Mouse (Mus musculus) intestine, embryonic 14.5 days (tissue): ENCODE measurements around the gene 6030408B16Rik. TPM values are rescaled to one million over a fixed set of nuclear protein-coding genes. Genes with fewer than 3 reads are reported as not detected.
A peak's percentile ranks its signal among the peaks of the same experiment; 100 is the strongest.
"Not testable (repeated sequence)": the region's sequence is repeated elsewhere in the genome, so short reads cannot be mapped to it uniquely, and the experiment has no call there.

ENCODE experiments used
- ATAC-seq: fragments of 200-750 bp; cut with Nextera tagmentation; replicated peaks from 2 replicates; pipeline ENCODE4 v1.8.0; 2017; ENCODE audit warnings: low read depth, moderate number of reproducible peaks, moderate TSS enrichment, moderate library complexity; ENCODE audit not compliant: low FRiP score, low TSS enrichment
- DNase-seq: peaks from one replicate; pipeline ENCODE4 v3.0.0-alpha.2; 2018; ENCODE audit warnings: low spot score
- H3K27ac ChIP-seq: fragments of 300-500 bp; sonication (generic); 2 replicates; pipeline ENCODE4 v1.5.1; 2014; ENCODE audit warnings: low read depth, mild to moderate bottlenecking, control low read depth
- H3K27me3 ChIP-seq: fragments of 300-500 bp; sonication (generic); replicated peaks from 2 replicates; pipeline ENCODE4 v1.6.1; 2014; ENCODE audit warnings: low read length, control low read depth; ENCODE audit not compliant: control insufficient read depth, insufficient read depth
- H3K36me3 ChIP-seq: fragments of 300-500 bp; sonication (generic); 2 replicates; pipeline ENCODE4 v1.6.1; 2014; ENCODE audit warnings: low read length, control low read depth; ENCODE audit not compliant: control insufficient read depth, insufficient read depth
- H3K4me1 ChIP-seq: fragments of 300-500 bp; sonication (generic); replicated peaks from 2 replicates; pipeline ENCODE4 v1.6.1; 2014; ENCODE audit warnings: low read length, control low read depth, mixed read lengths; ENCODE audit not compliant: control insufficient read depth, insufficient read depth
- H3K4me2 ChIP-seq: fragments of 300-500 bp; sonication (generic); 2 replicates; pipeline ENCODE4 v1.6.1; 2014; ENCODE audit warnings: low read length
- H3K4me3 ChIP-seq: fragments of 300-500 bp; sonication (generic); 2 replicates; pipeline ENCODE4 v1.5.1; 2014; ENCODE audit warnings: low read depth, low read length, control low read depth, mixed read lengths
- H3K9ac ChIP-seq: fragments of 300-500 bp; sonication (generic); 2 replicates; pipeline ENCODE4 v1.6.1; 2014; ENCODE audit warnings: mild to moderate bottlenecking, low read length
- H3K9me3 ChIP-seq: fragments of 300-500 bp; sonication (generic); 2 replicates; pipeline ENCODE4 v1.6.1; 2016; ENCODE audit warnings: low read length, control low read depth; ENCODE audit not compliant: control insufficient read depth
- WGBS: fragments of 180-500 bp; shearing (Covaris S2); extraction: QIAGEN DNeasy Blood & Tissue Kit; methylation state at CpG from one replicate; pipeline ENCODE4 v1.1.7; 2014; 5-methylcytosine and 5-hydroxymethylcytosine counted together
- polyA plus RNA-seq: library from polyadenylated mRNA; unstranded; fragments of >200 nt; fragmentation: Nextera tagmentation; extraction: Ambion mirVana; gene quantifications from 2 replicates; pipeline ENCODE4 v1.2.1, GENCODE M21; 2014

6030408B16Rik gene
- polyA plus RNA-seq, 1 experiment from 2014 or later = 5.9 TPM

- Histone ChIP-seq H3K9ac (no peak overlapping the region), H3K4me3 (no peak overlapping the region), H3K27ac (no peak overlapping the region), H3K9me3 (no peaks in the 10 kb centered on the region), H3K36me3 (no peaks in the 10 kb centered on the region), H3K4me1 (peaks cover 12% of the 10 kb centered on the region), H3K27me3 (no peaks in the 10 kb centered on the region), H3K4me2 (no peak overlapping the region)
- DNase-seq (no peak), ATAC-seq (no peak)
- 76% methylated on average over 6 of the region's 6 CpGs for WGBS
These were observed 27.1 kb downstream of the 6030408B16Rik start for GRCm38 (mm10) chr15:101320010-101320617.

DNA sequence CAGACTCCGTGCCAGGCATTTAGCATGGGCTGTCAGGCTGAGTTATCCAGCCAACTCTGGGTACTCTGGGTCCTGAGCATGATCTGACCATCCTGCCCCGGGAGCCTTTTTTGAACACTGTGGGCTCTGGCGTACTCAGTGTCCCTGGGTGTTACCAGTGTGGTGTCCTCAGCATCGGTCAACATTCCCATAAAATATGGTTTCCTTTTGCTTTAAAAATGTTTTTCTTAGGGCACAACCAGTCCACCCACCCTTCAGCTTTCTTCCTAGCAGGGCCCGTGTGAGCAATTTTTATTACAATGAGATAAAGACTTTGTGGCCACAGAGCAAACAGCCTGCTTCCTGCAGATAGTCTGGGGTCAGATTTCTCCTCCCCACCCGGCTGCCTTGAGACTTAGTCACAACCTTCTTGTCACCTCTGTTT lies 27.6 kb downstream of the 6030408B16Rik start:
- peaks cover 12% of the 10 kb centered on the region for H3K4me1 ChIP-seq
- ATAC-seq = no peak
- 29% methylated on average over 6 of the region's 6 CpGs for WGBS
- H3K4me3 ChIP-seq = no peak overlapping the region
- H3K4me2 ChIP-seq = no peak overlapping the region
- no peak overlapping the region for H3K27ac ChIP-seq
- H3K27me3 ChIP-seq = no peaks in the 10 kb centered on the region
- DNase-seq = no peak
- H3K9me3 ChIP-seq = no peaks in the 10 kb centered on the region
- no peak overlapping the region for H3K9ac ChIP-seq
- no peaks in the 10 kb centered on the region for H3K36me3 ChIP-seq

DNA sequence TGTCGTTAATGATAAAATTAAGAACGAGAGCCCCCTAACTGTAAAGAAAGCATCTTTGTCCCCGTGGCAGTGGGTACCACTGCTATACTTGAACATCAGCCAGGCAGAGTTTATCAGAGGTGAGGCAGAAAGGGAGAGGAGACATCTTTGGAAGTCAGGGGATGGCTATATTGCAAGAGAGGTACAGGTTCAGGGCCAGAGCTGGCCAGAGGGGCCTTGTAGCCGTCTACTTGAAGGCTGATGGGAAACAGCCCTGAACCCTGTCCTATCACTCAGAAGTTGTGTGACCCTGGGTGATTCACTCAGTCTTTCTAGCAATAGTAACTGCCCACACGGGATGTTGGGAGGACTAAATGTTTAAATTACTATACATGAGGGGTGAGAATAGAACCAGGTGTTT lies 28.1 kb downstream of the 6030408B16Rik start:
- WGBS = 45% methylated on average over 5 of the region's 5 CpGs
- DNase-seq (no peak), ATAC-seq (no peak)
- Histone ChIP-seq H3K4me1 (peaks cover 12% of the 10 kb centered on the region), H3K9ac (no peak overlapping the region), H3K27ac (no peak overlapping the region), H3K27me3 (no peaks in the 10 kb centered on the region), H3K9me3 (no peaks in the 10 kb centered on the region), H3K36me3 (no peaks in the 10 kb centered on the region), H3K4me2 (no peak overlapping the region), H3K4me3 (no peak overlapping the region)

- Histone ChIP-seq H3K4me2 (no peak overlapping the region), H3K9me3 (no peaks in the 10 kb centered on the region), H3K27ac (no peak overlapping the region), H3K4me1 (peaks cover 12% of the 10 kb centered on the region), H3K36me3 (no peaks in the 10 kb centered on the region), H3K27me3 (no peaks in the 10 kb centered on the region), H3K9ac (no peak overlapping the region), H3K4me3 (no peak overlapping the region)
- DNase-seq = no peak
- WGBS = 87% methylated on average over 5 of the region's 5 CpGs
- no peak for ATAC-seq
These were observed 29.1 kb downstream of the 6030408B16Rik start for GRCm38 (mm10) chr15:101322106-101322505.

GRCm38 (mm10) chr15:101322640-101323039 lies 29.6 kb downstream of the 6030408B16Rik start:
- WGBS = 87% methylated on average over 7 of the region's 7 CpGs
- no peak overlapping the region for H3K27ac ChIP-seq
- no peak overlapping the region for H3K4me2 ChIP-seq
- H3K9me3 ChIP-seq = no peaks in the 10 kb centered on the region
- no peaks in the 10 kb centered on the region for H3K27me3 ChIP-seq
- DNase-seq = no peak
- peaks cover 17% of the 10 kb centered on the region for H3K4me1 ChIP-seq
- H3K36me3 ChIP-seq = no peaks in the 10 kb centered on the region
- ATAC-seq = no peak
- no peak overlapping the region for H3K4me3 ChIP-seq
- no peak overlapping the region for H3K9ac ChIP-seq

- DNase-seq (no peak), ATAC-seq (no peak)
- Histone ChIP-seq H3K27ac (no peak overlapping the region), H3K9ac (no peak overlapping the region), H3K4me3 (no peak overlapping the region), H3K9me3 (no peaks in the 10 kb centered on the region), H3K4me1 (peaks cover 21% of the 10 kb centered on the region), H3K4me2 (no peak overlapping the region), H3K36me3 (no peaks in the 10 kb centered on the region), H3K27me3 (no peaks in the 10 kb centered on the region)
- 96% methylated on average over 5 of the region's 5 CpGs for WGBS
These were observed 30.5 kb downstream of the 6030408B16Rik start for GRCm38 (mm10) chr15:101323511-101323910.

GRCm38 (mm10) chr15:101324409-101324808 lies 31.4 kb downstream of the 6030408B16Rik start:
- not testable (repeated sequence) for ATAC-seq, H3K4me2 ChIP-seq, DNase-seq, H3K9ac ChIP-seq, H3K4me3 ChIP-seq, H3K36me3 ChIP-seq, H3K27ac ChIP-seq, H3K27me3 ChIP-seq, H3K9me3 ChIP-seq
- H3K4me1 ChIP-seq = peaks cover 25% of the 10 kb centered on the region

DNA sequence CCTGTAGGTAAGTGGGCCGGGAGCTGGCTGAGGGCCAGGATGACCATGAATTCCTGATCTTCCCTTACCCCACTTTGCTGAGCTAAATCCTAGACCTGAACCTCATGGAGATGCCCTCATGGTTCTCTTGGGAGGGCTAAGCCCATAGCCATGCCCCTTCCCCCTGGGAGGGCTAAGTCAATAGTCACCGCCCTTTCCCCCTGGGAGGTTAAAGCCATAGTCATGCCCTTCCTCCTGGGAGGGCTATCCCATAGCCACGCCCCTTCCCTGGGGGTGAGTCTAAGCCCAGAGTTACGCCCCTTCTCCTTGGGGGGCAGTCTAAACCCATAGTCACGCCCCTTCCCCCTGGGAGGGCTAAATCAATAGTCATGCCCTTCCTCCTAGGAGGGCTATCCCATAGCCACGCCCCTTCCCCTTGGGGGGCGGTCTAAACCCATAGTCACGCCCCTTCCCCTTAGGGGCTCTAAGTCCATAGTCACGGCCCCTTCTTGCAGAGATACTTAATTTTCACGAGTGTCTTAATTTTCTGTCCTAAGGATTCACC lies 33.1 kb downstream of the 6030408B16Rik start:
- no peak overlapping the region for H3K4me2 ChIP-seq
- no peak for ATAC-seq
- 45% methylated on average over 10 of the region's 10 CpGs for WGBS
- no peak overlapping the region for H3K9ac ChIP-seq
- no peaks in the 10 kb centered on the region for H3K9me3 ChIP-seq
- no peak for DNase-seq
- no peak overlapping the region for H3K4me3 ChIP-seq
- H3K27ac ChIP-seq = no peak overlapping the region
- H3K4me1 ChIP-seq = peaks cover 26% of the 10 kb centered on the region
- H3K27me3 ChIP-seq = no peaks in the 10 kb centered on the region
- no peaks in the 10 kb centered on the region for H3K36me3 ChIP-seq

GRCm38 (mm10) chr15:101327282-101327681 lies 34.3 kb downstream of the 6030408B16Rik start:
- H3K9me3 ChIP-seq = no peaks in the 10 kb centered on the region
- H3K9ac ChIP-seq = no peak overlapping the region
- DNase-seq = peak; percentile 97
- peak; percentile 67 for ATAC-seq
- no peaks in the 10 kb centered on the region for H3K27me3 ChIP-seq
- no peaks in the 10 kb centered on the region for H3K36me3 ChIP-seq
- peaks cover 17% of the 10 kb centered on the region; the same call in 1 of the 2 replicates for H3K4me1 ChIP-seq
- H3K4me3 ChIP-seq = no peak overlapping the region
- H3K4me2 ChIP-seq = no peak overlapping the region
- WGBS = 5% methylated on average over 6 of the region's 6 CpGs
- H3K27ac ChIP-seq = no peak overlapping the region
